Mouse (Mus musculus): ENCODE measurements at regions not wholly inside any gene's neighbourhood (a gene's known extent, or its start where the extent isn't known, plus 50 kb on each side); places are given as distances from the start of the nearest gene placed in this dataset.

- peak; percentile 23 for DNase-seq (ENCODE audit: low spot score)
These were observed 516.7 kb upstream of the Mgmt start for GRCm38 (mm10) chr7:136377742-136378141.

- DNase-seq (ENCODE audit: low spot score): no peak
These were observed 516.1 kb upstream of the Mgmt start for GRCm38 (mm10) chr7:136378321-136378720.

- DNase-seq (ENCODE audit: low spot score): no peak
These were observed 515.1 kb upstream of the Mgmt start for GRCm38 (mm10) chr7:136379319-136379718.

GRCm38 (mm10) chr7:136379741-136380140 is 514.7 kb upstream of the Mgmt start:
- no peak for DNase-seq (ENCODE audit: low spot score)

- no peak for DNase-seq (ENCODE audit: low spot score)
These were observed 511.1 kb upstream of the Mgmt start for GRCm38 (mm10) chr7:136383296-136383695.

- no peak for DNase-seq (ENCODE audit: low spot score)
These were observed 506.7 kb upstream of the Mgmt start for GRCm38 (mm10) chr7:136387736-136388135.

DNA sequence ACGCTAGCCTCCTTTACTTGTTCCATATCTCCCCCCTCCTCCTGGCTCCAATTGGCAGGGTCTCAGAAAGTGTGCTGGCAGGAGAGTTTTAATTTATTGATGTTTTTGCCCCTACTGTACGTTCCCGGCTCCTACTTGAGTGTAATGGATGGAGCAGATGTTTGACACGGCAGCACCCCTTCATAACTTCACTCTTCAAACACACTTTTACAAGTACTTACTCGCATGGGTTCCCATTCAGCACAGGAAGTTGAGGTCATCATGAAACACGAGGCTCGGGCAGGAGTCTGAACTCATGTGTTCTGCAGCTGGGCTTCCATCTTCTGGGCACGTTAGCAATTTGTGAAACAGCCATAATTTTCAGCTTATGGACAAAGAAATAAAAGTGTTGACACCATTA is 504.3 kb upstream of the Mgmt start:
- no peak for DNase-seq (ENCODE audit: low spot score)

GRCm38 (mm10) chr7:136393454-136393853 is 501.0 kb upstream of the Mgmt start:
- no peak for DNase-seq (ENCODE audit: low spot score)

GRCm38 (mm10) chr7:136395838-136396237 is 498.6 kb upstream of the Mgmt start:
- DNase-seq (ENCODE audit: low spot score): no peak

GRCm38 (mm10) chr7:136397101-136397500 is 497.3 kb upstream of the Mgmt start:
- no peak for DNase-seq (ENCODE audit: low spot score)

DNA sequence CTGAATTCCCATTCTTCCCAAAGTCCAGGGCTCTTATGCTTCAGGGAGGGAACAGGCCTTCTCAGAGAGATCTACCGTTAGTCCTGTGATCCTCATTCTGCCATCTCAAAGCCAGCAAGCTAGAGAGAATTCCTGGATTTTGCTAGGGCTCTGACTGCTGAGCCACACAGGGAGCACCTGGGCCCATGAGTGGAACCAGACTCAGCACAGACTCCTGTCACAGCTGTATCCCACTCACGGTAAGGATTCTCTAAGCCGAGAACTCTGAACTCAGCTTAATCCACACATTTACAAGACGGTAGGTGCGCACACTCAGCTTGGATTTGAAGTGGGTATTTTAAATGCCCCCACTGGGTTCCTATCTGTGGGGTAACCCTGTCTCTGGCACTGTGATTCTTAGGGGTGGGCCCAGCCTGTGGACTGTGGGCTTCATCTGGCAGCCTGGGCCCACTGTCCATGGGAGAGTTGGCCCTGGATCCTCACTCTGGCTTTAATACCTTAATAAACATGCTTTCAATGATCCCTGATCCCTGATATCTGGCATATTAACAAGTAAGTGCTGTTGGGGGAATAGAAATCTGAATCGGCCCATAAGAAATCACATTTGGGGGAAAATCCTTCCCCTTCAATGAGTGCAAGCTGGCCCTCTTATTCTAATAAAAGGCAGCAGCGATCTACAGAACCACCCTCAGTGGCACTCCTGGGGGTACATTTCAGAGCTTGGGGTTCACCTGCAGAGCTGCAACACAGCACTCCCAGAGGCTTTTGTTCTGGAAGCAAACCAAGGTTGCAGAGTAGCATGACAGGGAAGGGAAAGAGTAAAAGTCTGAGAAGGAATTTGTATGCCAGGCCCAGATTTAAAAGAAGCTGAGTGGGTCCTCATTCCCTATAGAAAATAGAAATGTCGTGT is 491.5 kb upstream of the Mgmt start:
- DNase-seq (ENCODE audit: low spot score): no peak

DNA sequence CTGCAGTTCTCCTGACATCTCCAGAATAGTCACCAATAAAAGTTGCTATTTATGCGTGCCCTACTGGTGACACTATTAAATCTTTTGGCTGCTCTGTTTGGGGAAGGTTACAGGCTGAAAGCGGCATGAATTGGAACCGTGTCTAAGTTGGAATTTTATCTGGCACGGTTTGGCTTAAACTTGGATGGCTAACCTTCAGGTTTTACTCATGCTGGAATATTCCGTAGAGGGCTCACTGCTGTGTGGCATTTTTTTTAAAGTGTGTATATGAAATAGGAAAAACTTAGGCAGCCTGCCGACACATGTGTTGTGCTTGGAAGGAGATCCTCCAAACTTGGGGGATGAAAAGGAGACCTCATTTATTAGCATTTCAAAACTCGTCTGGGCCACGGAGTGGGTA is 489.0 kb upstream of the Mgmt start:
- no peak for DNase-seq (ENCODE audit: low spot score)

GRCm38 (mm10) chr7:136406258-136407100 is 487.9 kb upstream of the Mgmt start:
- DNase-seq (ENCODE audit: low spot score): peak; percentile 24

DNA sequence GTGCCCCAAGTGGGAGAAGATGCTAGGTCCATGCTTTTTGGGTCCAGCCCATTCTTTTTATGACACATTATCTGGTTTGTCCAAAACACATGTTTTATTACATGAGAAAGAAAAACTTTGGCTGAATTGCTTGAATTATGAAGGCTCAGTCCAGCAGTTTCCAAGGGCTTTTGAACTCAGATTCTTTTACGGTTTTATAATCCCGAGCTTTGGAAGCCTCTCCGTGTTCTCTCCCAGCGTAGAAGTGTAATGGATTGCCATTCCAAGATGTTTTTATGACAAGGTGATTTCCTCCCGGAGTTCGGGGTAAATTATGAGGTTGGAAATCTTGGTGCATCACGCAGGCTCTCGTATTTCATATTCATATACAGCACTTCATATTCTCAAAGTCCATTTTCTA is 479.6 kb upstream of the Mgmt start:
- DNase-seq (ENCODE audit: low spot score): no peak

GRCm38 (mm10) chr7:136417327-136417726 is 477.1 kb upstream of the Mgmt start:
- no peak for DNase-seq (ENCODE audit: low spot score)

GRCm38 (mm10) chr7:136423846-136424531 is 470.4 kb upstream of the Mgmt start:
- no peak for DNase-seq (ENCODE audit: low spot score)

- no peak for DNase-seq (ENCODE audit: low spot score)
These were observed 467.2 kb upstream of the Mgmt start for GRCm38 (mm10) chr7:136427164-136427563.

DNA sequence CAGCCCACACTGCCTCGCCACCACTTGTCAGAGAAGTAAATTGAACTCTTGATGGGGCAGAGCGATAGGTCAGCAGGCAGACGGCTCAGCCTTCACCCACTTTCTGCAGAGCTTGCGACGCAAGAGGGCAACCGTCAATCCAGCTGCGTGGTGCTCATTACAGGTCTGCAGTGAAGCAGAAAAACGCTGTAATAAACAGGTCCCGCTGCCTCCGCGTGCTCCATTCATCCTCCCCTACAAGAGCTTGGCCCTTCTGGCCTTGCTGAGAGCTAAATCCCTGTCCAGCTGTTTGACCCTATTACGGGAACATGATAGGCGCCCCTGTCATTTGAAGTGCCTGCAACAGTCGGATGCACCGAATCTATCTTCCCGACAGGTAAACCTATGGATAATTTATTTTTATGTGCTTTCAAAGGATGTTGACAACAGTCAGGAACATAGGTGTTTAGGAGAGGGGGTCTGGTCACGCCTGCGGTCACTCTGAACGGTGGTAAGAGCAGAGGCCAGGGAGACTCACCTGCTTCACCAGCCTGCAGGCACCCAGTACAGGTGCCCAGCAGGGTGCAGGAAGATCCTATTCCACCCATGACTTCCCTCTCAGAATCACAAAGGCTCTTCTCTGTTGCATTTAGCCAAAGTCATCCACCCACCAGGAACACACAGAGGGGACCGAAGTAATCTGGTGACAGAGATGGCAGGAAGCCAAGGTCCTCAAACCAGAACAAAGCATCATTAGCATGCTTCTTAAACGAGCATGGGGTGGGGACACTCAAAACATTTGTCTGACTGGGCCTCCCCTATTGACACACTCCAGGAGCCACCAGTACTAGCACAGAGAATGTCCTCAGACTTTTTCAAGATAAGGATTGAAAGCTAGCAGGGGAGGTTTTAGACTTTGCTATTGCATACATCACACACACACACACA is 464.1 kb upstream of the Mgmt start:
- DNase-seq (ENCODE audit: low spot score): no peak

- no peak for DNase-seq (ENCODE audit: low spot score)
These were observed 460.7 kb upstream of the Mgmt start for GRCm38 (mm10) chr7:136433699-136434098.

DNA sequence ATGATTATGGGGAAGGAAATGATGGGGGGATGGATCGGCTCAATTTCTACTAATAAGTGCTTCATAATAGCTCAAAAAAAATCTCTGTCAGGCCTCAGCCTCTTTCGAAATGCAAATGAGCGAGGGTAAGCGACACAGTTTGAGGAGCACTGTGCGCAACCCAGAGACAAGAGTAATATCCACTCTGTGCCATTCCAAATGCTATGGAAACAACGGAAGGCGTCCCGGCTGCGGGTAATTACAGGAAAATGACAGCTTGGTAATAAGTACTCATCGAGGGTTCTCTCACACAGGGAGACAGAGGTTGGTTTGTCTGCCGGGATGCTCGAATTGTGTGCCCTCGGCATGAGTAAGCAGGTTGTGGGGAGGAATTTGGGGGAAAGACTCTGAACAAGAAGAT is 459.9 kb upstream of the Mgmt start:
- DNase-seq (ENCODE audit: low spot score): no peak

DNA sequence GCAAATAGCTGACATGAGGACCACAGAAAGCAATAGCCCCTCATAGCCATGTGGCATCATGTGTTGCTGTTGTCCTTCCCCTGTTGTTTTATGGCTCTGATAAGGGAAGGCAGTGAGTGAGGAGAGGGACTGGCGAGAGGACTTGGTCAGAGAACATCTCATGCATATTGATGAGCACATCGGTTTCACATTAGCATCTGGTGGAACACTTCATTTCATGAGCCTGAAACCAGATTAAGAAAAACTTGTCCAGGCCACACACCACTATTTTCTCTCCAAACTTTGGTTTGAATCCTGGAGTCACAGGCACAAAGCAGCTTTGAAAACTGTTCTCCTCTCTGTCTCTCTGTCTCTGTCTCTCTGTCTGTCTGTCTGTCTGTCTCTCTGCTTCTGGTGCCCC is 451.0 kb upstream of the Mgmt start:
- DNase-seq (ENCODE audit: low spot score): no peak
